Mouse (Mus musculus) ES-Bruce4 (cell line): ENCODE data around the gene Urb2. TPM values are rescaled to one million over a fixed set of nuclear protein-coding genes. Genes with fewer than 3 reads are reported as not detected.

Experiments
- H3K27ac ChIP-seq: 2 replicates; pipeline ENCODE4 v1.5.1; 2012; ENCODE audit warnings: low read length, inconsistent platforms; ENCODE audit not compliant: insufficient read depth
- H3K27me3 ChIP-seq: 2 replicates; pipeline ENCODE4 v1.6.1; 2012; ENCODE audit warnings: mild to moderate bottlenecking, low read length, inconsistent platforms; ENCODE audit not compliant: control insufficient read depth, poor library complexity, insufficient read depth, severe bottlenecking
- H3K36me3 ChIP-seq: 2 replicates; pipeline ENCODE4 v1.6.1; 2012; ENCODE audit warnings: inconsistent platforms, mild to moderate bottlenecking, low read length, moderate library complexity; ENCODE audit not compliant: control insufficient read depth, poor library complexity, insufficient read depth, severe bottlenecking
- H3K4me1 ChIP-seq: one replicate; pipeline ENCODE4 v1.8.1; 2011; ENCODE audit warnings: low read length; ENCODE audit not compliant: control insufficient read depth, insufficient read depth
- H3K4me3 ChIP-seq: 2 replicates; pipeline ENCODE4 v1.5.1; 2011; ENCODE audit warnings: low read depth, mild to moderate bottlenecking, low read length
- H3K9ac ChIP-seq: 2 replicates; pipeline ENCODE4 v1.6.1; 2012; ENCODE audit warnings: low read depth, mild to moderate bottlenecking, inconsistent platforms; ENCODE audit not compliant: poor library complexity, severe bottlenecking
- H3K9me3 ChIP-seq: replicated peaks from 2 replicates; pipeline ENCODE4 v1.6.1; 2012; ENCODE audit warnings: mild to moderate bottlenecking, low read length, inconsistent platforms; ENCODE audit not compliant: control insufficient read depth, poor library complexity, insufficient read depth, severe bottlenecking
- CTCF ChIP-seq: IDR thresholded peaks from one replicate; pipeline ENCODE4 v1.8.1; 2011; ENCODE audit warnings: low read depth, low read length
- EP300 ChIP-seq: IDR thresholded peaks from 2 replicates; pipeline ENCODE4 v1.6.1; 2011; ENCODE audit warnings: low read depth, low read length; ENCODE audit not compliant: insufficient read depth
- POLR2A ChIP-seq: IDR thresholded peaks from one replicate; pipeline ENCODE4 v1.8.1; 2011; ENCODE audit warnings: low read length; ENCODE audit not compliant: insufficient read depth
- polyA plus RNA-seq: library from polyadenylated mRNA; stranded (reverse); fragments of >200 nt; gene quantifications from 2 replicates; pipeline ENCODE4 v1.2.4, GENCODE M21; 2011; ENCODE audit warnings: low read depth; ENCODE audit not compliant: missing spikeins, insufficient read depth, insufficient read length

Gene Urb2
- polyA plus RNA-seq, 1 experiment = 48.5 TPM

GRCm38 (mm10) chr8:123980239-123980638 lies 41.1 kb upstream of the Urb2 start:
- Histone ChIP-seq H3K27me3 (no peaks in the 10 kb centered on the region), H3K4me1 (no peaks in the 10 kb centered on the region), H3K9me3 (no peaks in the 10 kb centered on the region), H3K9ac (no peak overlapping the region), H3K27ac (no peak overlapping the region), H3K36me3 (no peaks in the 10 kb centered on the region), H3K4me3 (no peak overlapping the region)
- TF ChIP-seq CTCF (no peak), EP300 (no peak), POLR2A (no peak)

- H3K36me3 ChIP-seq = no peaks in the 10 kb centered on the region
- H3K27ac ChIP-seq = no peak overlapping the region
- no peaks in the 10 kb centered on the region for H3K9me3 ChIP-seq
- no peak overlapping the region for H3K4me3 ChIP-seq
- no peaks in the 10 kb centered on the region for H3K4me1 ChIP-seq
- TF ChIP-seq EP300 (no peak), POLR2A (no peak), CTCF (no peak)
- no peak overlapping the region for H3K9ac ChIP-seq
- H3K27me3 ChIP-seq = no peaks in the 10 kb centered on the region
These were observed 39.6 kb upstream of the Urb2 start for GRCm38 (mm10) chr8:123981674-123982073.

GRCm38 (mm10) chr8:123982291-123982793 lies 39.0 kb upstream of the Urb2 start:
- Histone ChIP-seq H3K27ac (no peak overlapping the region), H3K27me3 (no peaks in the 10 kb centered on the region), H3K9me3 (no peaks in the 10 kb centered on the region), H3K4me1 (no peaks in the 10 kb centered on the region), H3K36me3 (no peaks in the 10 kb centered on the region), H3K4me3 (peak overlapping the region; percentile 63), H3K9ac (peak overlapping the region; percentile 82)
- TF ChIP-seq CTCF = no peak
- no peak for TF ChIP-seq EP300
- no peak for TF ChIP-seq POLR2A

- peak within 1 kb of the TSS; percentile 78 for H3K4me3 ChIP-seq
- H3K27ac ChIP-seq = peak within 1 kb of the TSS; percentile 79
- H3K9ac ChIP-seq = peak within 1 kb of the TSS; percentile 82
- H3K36me3 ChIP-seq = no peaks in the 10 kb centered on the region
- no peaks in the 10 kb centered on the region for H3K27me3 ChIP-seq
- H3K9me3 ChIP-seq = no peaks in the 10 kb centered on the region
- no peaks in the 10 kb centered on the region for H3K4me1 ChIP-seq
- peak; percentile 27; the same call in 1 of the 2 replicates for TF ChIP-seq EP300
- peak; percentile 82 for TF ChIP-seq POLR2A
- no peak for TF ChIP-seq CTCF
These were observed 38.4 kb upstream of the Urb2 start, which contains the start of gene Abcb10 for GRCm38 (mm10) chr8:123982826-123983400. Abcb10 (minus strand) TSS chr8:123983122.

GRCm38 (mm10) chr8:123988605-123989038 lies 32.7 kb upstream of the Urb2 start:
- H3K27ac ChIP-seq = peak overlapping the region; percentile 5; the same call in 1 of the 2 replicates
- peaks cover 4% of the 10 kb centered on the region; the same call in 1 of the 2 replicates for H3K36me3 ChIP-seq
- H3K9ac ChIP-seq = no peak overlapping the region
- no peaks in the 10 kb centered on the region for H3K4me1 ChIP-seq
- no peaks in the 10 kb centered on the region for H3K9me3 ChIP-seq
- TF ChIP-seq CTCF (no peak), POLR2A (no peak), EP300 (no peak)
- no peaks in the 10 kb centered on the region for H3K27me3 ChIP-seq
- no peak overlapping the region for H3K4me3 ChIP-seq

- peaks cover 4% of the 10 kb centered on the region; the same call in 1 of the 2 replicates for H3K36me3 ChIP-seq
- peak overlapping the region; percentile 5; the same call in 1 of the 2 replicates for H3K27ac ChIP-seq
- no peaks in the 10 kb centered on the region for H3K27me3 ChIP-seq
- no peak overlapping the region for H3K9ac ChIP-seq
- TF ChIP-seq EP300 (no peak), POLR2A (no peak), CTCF (no peak)
- H3K4me3 ChIP-seq = no peak overlapping the region
- H3K4me1 ChIP-seq = no peaks in the 10 kb centered on the region
- no peaks in the 10 kb centered on the region for H3K9me3 ChIP-seq
These were observed 32.2 kb upstream of the Urb2 start for GRCm38 (mm10) chr8:123989128-123989527.
